Mouse (Mus musculus): Measurements from ENCODE around the gene Cdk1.

Gene Cdk1

DNA sequence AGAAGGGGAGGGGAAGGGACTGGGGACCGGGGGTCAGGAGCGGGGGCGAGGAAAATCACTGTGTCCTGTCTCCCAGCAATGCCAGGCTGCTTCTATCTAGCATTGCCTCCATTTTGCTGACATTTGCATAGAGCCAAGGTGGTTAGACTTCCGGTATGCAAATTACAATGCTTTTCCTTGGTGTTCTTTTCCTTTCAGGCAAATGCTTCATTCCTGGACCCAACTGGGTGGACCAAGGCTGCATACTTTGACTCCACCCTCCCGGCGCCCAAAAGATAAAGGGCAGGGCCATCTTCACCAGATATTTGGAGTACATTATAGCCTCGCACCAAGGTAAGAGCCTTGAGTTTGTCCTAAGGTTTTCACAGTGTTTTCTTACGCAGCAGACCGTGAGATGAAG is 56.8 kb downstream of the Cdk1 start:
- Histone ChIP-seq H3K9me3 (ENCODE audit: low read length) (peaks cover 5% of the 10 kb centered on the region; the same call in 1 of the 2 replicates), H3K36me3 (ENCODE audit: insufficient read depth, low read length) (no peaks in the 10 kb centered on the region), H3K27me3 (ENCODE audit: insufficient read depth, low read length) (0 out of 2 replicates have a peak, but pooled peaks cover 3% of the 10 kb centered on the region), H3K4me1 (replicated peaks; ENCODE audit: low read depth, low read length) (peaks cover 3% of the 10 kb centered on the region), H3K4me3 (replicated peaks; ENCODE audit: low read length) (no peak overlapping the region)
- TF ChIP-seq NANOG (IDR thresholded peaks at IDR 0.05; ENCODE audit: borderline replicate concordance, low read length): no peak
- TF ChIP-seq POU5F1 (IDR thresholded peaks at IDR 0.05; ENCODE audit: borderline replicate concordance, low read length): no peak
- TF ChIP-seq CTCF (conservative IDR thresholded peaks at IDR 0.05; ENCODE audit: low read length): no peak

DNA sequence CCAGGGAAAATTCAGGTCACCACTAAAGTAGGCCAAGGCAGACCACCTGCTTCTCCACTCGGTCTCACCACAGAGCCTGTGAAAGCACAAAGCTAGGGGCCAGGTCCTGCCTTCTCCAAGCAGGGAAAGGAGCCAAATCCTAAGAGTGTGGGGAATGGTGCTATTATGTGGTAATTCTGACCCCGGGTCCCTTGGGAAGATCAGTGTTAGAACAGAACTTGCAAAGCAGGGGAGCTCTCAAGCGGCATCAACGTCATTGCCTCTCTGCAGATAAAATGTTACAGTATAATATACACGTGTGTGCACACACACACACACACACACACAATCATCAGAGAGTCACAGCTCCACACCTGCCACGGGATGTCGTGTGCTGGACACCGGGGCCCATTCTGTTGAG is 62.0 kb downstream of the Cdk1 start:
- no peak for TF ChIP-seq CTCF (conservative IDR thresholded peaks at IDR 0.05; ENCODE audit: low read length)
- TF ChIP-seq NANOG (IDR thresholded peaks at IDR 0.05; ENCODE audit: borderline replicate concordance, low read length): no peak
- no peak for TF ChIP-seq POU5F1 (IDR thresholded peaks at IDR 0.05; ENCODE audit: borderline replicate concordance, low read length)
- 0 out of 2 replicates have a peak, but pooled peaks cover 3% of the 10 kb centered on the region for H3K27me3 ChIP-seq (ENCODE audit: insufficient read depth, low read length)
- H3K9me3 ChIP-seq (ENCODE audit: low read length): no peaks in the 10 kb centered on the region; the same call in 1 of the 2 replicates
- no peaks in the 10 kb centered on the region for H3K36me3 ChIP-seq (ENCODE audit: insufficient read depth, low read length)
- no peak overlapping the region for H3K4me3 ChIP-seq (replicated peaks; ENCODE audit: low read length)
- H3K4me1 ChIP-seq (replicated peaks; ENCODE audit: low read depth, low read length): no peaks in the 10 kb centered on the region; the same call in 1 of the 2 replicates

DNA sequence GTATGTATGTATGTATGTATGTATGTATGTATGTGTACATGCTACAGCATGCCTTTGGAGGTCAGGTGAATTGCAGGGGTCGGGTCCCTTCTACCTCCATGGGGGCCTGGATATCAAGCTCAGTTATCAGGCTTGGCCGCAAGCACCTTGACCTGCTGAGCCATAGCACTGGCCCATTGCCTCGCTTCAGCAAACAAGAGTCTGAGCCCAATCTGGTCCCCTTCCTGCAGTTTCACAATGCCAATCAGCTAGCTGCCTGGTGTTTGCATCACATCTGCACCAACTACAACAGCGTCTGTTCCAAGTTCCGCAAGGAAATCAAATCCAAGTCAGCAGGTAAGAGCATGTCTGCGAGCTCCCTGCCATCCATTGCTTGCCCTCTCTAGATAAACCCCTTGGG is 64.0 kb downstream of the Cdk1 start:
- Histone ChIP-seq H3K4me1 (replicated peaks; ENCODE audit: low read depth, low read length) (no peaks in the 10 kb centered on the region), H3K9me3 (ENCODE audit: low read length) (no peaks in the 10 kb centered on the region; the same call in 1 of the 2 replicates), H3K27me3 (ENCODE audit: insufficient read depth, low read length) (0 out of 2 replicates have a peak, but pooled peaks cover 3% of the 10 kb centered on the region), H3K4me3 (replicated peaks; ENCODE audit: low read length) (no peak overlapping the region), H3K36me3 (ENCODE audit: insufficient read depth, low read length) (no peaks in the 10 kb centered on the region)
- TF ChIP-seq NANOG (IDR thresholded peaks at IDR 0.05; ENCODE audit: borderline replicate concordance, low read length): no peak

DNA sequence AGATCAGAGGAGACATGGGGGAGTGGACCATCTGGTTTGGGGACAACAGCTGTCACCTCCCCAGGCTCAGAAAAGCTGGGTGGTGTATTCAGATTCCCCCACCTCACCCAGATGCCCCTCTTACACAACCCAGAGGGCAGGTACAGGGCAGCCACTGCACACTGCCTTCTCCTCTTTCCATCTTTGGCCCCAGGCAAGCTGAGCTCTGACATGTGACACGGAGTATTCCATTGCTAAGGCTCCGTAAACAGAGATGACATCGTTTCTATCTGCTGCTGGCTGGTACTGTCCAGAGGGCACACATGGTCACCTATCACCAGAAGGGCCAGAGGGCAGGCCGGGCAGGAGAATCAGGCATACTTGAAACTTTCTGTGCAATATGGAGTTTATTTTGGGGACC is 64.7 kb downstream of the Cdk1 start:
- TF ChIP-seq POU5F1 (IDR thresholded peaks at IDR 0.05; ENCODE audit: borderline replicate concordance, low read length) (no peak), NANOG (IDR thresholded peaks at IDR 0.05; ENCODE audit: borderline replicate concordance, low read length) (no peak), CTCF (conservative IDR thresholded peaks at IDR 0.05; ENCODE audit: low read length) (no peak)
- H3K4me3 ChIP-seq (replicated peaks; ENCODE audit: low read length): no peak overlapping the region
- no peaks in the 10 kb centered on the region for H3K4me1 ChIP-seq (replicated peaks; ENCODE audit: low read depth, low read length)
- H3K27me3 ChIP-seq (ENCODE audit: insufficient read depth, low read length): 0 out of 2 replicates have a peak, but pooled peaks cover 3% of the 10 kb centered on the region
- H3K36me3 ChIP-seq (ENCODE audit: insufficient read depth, low read length): no peaks in the 10 kb centered on the region
- no peaks in the 10 kb centered on the region; the same call in 1 of the 2 replicates for H3K9me3 ChIP-seq (ENCODE audit: low read length)

DNA sequence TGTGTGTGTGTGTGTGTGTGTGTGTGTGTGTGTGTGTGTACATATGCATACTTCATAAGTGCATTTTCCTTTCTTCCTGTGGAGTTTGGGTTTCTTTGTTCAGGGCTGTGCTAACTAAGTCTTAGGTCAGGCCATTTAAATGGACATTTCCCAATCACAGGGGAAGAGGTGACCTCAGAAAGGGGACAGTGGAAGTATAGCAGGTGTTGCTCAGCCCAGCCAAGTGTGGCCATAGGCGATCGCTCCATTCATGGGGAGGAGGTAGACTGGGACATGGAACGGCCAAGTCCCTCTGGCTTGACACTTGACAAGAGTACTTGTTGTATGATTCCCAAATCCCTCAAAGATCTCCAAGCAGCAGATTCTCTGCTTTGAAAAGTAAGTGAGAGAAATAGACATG is 65.8 kb downstream of the Cdk1 start:
- no peaks in the 10 kb centered on the region for H3K9me3 ChIP-seq (ENCODE audit: low read length)
- H3K4me1 ChIP-seq (replicated peaks; ENCODE audit: low read depth, low read length): no peaks in the 10 kb centered on the region
- H3K36me3 ChIP-seq (ENCODE audit: insufficient read depth, low read length): no peaks in the 10 kb centered on the region
- no peak for TF ChIP-seq NANOG (IDR thresholded peaks at IDR 0.05; ENCODE audit: borderline replicate concordance, low read length)
- no peak for TF ChIP-seq CTCF (conservative IDR thresholded peaks at IDR 0.05; ENCODE audit: low read length)
- TF ChIP-seq POU5F1 (IDR thresholded peaks at IDR 0.05; ENCODE audit: borderline replicate concordance, low read length): no peak
- H3K27me3 ChIP-seq (ENCODE audit: insufficient read depth, low read length): no peaks in the 10 kb centered on the region
- H3K4me3 ChIP-seq (replicated peaks; ENCODE audit: low read length): no peak overlapping the region
